Mouse (Mus musculus): ENCODE measurements around the gene Htr6. TPM values are rescaled to one million over a fixed set of nuclear protein-coding genes. Genes with fewer than 3 reads are reported as not detected.

The Htr6 gene
- total RNA-seq, 2 experiments from 2014 or later, result 4.1 to 5.1 TPM

DNA sequence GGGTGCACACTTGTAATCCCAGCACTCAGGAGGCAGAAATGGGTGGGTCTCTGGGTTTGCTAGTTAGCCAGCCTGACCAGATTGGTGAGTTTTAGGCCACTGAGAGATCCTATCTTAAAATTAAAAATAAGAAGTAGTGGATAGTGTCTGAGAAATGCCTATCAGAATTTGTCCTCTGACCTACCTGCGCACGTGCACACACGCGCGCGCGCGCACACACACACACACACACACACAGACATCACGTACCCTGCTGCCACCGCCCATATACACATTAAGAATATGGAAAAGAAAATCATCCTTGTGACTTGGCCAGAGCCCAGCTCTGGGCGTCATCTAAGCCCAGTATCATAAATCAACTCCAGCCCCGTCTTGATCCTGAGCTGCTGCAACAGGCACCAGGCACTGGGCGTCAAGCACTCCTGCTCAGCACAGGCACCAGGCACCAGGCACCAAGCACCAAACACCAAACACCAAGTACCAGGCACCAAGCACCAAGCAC, 64.1 kb downstream of the Htr6 start:
- intact Hi-C loops (cut with DNase I), result no loop called here
- no peak for DNase-seq

Other genes starting within 250 kb of the Htr6 start
- gene Pla2g5, start 212.1 kb downstream of the Htr6 start, total RNA-seq (2021), result 1 to 10 TPM; 2.4 TPM
- not detected for gene Gm13030, start 201.6 kb downstream of the Htr6 start, total RNA-seq (2021)
- not detected for gene Pla2g2e, start 197.6 kb downstream of the Htr6 start, total RNA-seq (2021)
- 10 to 100 TPM; 12.5 to 12.8 TPM for gene Otud3, start 161.6 kb downstream of the Htr6 start, total RNA-seq (2021)
- gene Rnf186, start 108.5 kb downstream of the Htr6 start, total RNA-seq (2021), result not detected
- 1 to 10 TPM in 1 of 2 experiments, under 1 TPM in 1; 0.74 to 1.4 TPM for gene Tmco4, start 102.7 kb downstream of the Htr6 start, total RNA-seq (2021)
- 10 to 100 TPM; 32.8 to 38.3 TPM for gene Nbl1, start 17.4 kb upstream of the Htr6 start, total RNA-seq (2021)
- 100 to 1,000 TPM; 184 TPM for gene Minos1, start 55.5 kb upstream of the Htr6 start, total RNA-seq (2021)
- gene Capzb, start 117.3 kb upstream of the Htr6 start, total RNA-seq (2021), result 100 to 1,000 TPM; 298 to 302 TPM
- gene Pqlc2, start 235.1 kb upstream of the Htr6 start, total RNA-seq (2021), result 10 to 100 TPM; 12.7 to 12.9 TPM
- gene Akr7a5, start 235.2 kb upstream of the Htr6 start, total RNA-seq (2021), result 10 to 100 TPM; 24.9 to 26.4 TPM

Measured in left cerebral cortex, postnatal 4 days (tissue).